Mouse (Mus musculus): ENCODE data around the gene N4bp2.
"Not testable (repeated sequence)": the region's sequence is repeated elsewhere in the genome, so short reads cannot be mapped to it uniquely, and the experiment has no call there.

Gene N4bp2

DNA sequence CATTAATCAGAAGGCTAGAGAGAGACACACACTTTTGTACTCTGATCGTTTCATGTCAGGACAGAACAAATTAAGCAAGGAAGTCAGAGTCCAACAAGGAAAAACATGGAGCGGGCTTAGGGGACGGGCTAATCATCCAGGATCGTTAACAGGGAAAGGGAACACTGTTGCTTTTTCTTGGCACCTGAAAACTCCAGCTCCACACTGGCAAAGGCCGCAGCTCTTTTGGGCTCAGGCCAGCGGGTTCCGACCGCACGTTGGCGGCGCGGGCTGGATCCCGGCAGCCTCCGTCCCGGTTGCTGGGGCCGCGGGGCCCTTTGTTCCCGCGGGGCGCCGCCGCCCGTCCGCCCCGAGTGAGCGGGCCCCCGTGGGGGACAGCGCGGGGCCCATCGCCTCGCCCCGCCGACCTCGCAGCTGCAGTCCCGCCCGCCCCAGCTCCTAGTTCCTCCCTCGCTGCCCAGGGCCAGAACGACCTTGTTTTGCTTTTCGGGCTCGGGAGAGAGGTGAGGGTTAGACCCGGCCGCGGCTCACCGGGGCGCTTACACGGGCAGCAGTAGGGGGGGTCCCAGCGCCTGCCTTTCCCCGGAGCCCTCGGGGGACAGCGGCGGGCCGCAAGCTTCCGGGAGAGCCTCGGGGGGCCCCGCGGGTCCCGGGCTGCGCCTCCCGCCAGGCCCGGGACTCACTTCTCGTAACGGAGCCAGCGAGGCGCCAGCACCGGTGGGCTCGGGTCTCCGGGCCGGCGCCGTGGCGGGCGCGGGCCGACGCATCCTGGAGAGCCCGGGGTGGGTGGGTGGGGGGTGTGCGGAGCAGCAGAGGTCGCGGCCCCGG is at the start of gene N4bp2:
N4bp2 (plus strand) TSS at position 434 of the 828 bp plus-strand sequence.
- no peak for DNase-seq (ENCODE audit: extremely low read depth, low read depth)

DNA sequence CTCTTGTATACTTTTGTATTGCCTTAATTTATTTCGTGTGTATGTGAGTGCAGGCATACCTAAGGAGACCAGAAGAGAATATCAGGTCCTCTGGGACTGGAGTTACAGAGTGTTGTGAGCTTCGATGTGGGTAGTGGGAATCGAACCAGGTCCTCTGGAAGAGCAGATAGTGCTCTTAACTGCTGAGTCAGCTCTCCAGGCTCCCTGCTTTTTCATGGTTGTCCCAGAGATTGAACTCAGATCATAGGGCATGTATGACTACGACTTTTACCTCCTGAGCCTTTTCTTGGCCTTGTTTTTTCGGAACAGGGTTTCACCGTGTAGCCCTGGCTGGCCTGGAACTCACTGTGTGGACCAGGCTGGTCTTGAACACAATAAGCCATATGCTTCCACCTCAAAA is 48.2 kb upstream of the N4bp2 start:
- DNase-seq (ENCODE audit: extremely low read depth, low read depth) = no peak

DNA sequence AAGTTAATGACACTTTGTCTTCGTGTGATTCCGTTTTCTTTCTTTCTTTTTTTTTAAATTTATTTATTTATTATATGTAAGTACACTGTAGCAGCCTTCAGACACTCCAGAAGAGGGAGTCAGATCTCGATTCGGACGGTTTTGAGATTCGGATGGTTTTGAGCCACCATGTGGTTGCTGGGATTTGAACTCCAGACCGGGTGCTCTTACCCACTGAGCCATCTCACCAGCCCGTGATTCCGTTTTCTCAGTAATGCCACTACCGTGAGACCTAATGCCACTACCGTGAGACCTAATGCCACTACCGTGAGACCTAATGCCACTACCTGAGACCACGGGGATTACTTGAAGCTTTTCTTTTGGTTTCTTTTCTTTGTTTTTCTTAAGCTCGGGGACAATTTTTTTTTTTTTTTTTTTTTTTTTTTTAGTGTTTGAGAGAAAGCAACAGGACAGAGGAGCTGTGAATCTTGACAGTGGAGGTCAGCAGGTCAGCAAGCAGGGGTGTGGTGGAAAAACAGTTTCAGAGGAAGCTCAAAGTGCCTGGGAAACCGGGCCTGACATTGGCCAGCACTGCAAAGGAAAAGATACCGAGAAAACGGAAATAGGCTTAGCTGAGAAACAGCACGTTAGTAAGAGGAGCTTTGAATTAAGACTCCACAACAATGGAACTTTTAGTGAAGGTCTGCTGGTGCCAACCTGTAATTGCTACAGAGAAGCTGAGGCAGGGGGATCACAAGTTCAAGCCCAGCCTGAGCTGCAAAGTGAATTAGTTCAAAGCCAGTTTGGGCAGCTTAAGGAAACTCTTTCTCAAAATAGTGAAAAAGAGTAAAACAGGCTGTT is 46.0 kb upstream of the N4bp2 start:
- peak; percentile 70 for DNase-seq (ENCODE audit: extremely low read depth, low read depth)

DNA sequence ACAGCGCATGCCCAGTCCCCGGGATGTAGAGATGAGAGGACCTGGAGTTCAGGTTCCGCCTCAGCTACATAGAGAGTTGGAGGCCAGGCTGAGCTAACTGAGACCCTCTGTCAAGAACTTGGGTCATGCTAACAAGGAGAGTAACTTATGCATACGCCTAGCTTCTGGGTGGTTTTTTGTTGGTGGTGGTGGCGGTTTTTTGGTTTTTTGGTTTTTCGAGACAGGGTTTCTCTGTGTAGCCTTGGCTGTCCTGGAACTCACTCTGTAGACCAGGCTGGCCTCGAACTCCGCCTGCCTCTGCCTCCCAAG is 45.5 kb upstream of the N4bp2 start:
- not testable (repeated sequence) for DNase-seq (ENCODE audit: extremely low read depth, low read depth)

DNA sequence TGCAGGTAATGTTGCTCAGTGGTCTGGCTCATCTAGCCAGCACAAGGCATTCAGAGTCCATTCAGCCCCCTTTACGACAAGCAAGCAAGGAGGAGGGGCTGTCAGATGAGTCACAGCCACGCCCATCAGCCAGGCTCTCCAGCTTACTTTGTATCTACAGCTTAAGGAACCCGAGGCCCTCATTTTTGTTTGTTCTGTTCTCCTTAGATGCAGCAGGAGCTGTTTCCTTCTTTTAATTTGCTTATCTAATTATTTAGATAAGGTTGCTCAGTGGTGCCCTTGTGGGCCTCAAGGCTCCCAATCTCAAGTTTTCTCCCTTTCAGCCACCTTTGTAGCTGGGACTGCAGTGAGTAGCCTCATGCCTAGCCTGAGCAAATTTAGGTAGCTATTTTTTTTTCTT is 45.0 kb upstream of the N4bp2 start:
- peak; percentile 94 for DNase-seq (ENCODE audit: extremely low read depth, low read depth)

DNA sequence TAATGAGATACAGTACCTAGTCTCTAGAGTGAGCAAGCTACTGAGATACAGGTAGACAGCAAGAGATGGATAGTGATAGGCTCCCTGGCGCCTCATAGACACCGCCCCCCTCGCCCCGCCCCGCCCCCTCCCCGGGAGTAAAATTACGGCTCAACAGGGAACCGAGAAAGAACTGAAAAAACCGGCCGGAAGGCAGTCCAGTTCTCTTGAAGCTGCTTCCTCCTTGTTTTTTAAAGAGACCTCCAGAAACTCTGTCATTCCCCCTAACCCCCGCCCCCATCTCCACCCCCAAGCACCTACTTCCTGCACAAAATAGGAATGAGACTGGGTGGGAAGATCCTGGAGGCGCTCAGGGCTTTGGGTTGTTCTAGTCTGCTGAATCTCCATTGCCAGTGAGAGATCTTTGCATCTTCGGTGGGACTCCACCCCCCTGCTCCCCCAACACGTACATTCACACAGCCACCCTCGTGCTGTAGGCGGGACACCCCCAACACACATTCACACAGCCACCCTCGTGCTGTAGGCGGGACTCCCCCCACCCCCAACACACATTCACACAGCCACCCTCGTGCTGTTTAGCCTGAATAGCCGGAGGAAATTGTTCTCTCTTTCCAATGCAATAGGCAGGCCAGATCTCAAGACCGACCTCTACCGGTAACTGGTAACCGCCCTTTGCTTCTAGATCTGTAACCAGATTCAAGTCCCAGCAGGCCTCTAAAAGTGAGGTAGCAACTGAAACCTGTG is 38.8 kb upstream of the N4bp2 start:
- peak; percentile 90 for DNase-seq (ENCODE audit: extremely low read depth, low read depth)

DNA sequence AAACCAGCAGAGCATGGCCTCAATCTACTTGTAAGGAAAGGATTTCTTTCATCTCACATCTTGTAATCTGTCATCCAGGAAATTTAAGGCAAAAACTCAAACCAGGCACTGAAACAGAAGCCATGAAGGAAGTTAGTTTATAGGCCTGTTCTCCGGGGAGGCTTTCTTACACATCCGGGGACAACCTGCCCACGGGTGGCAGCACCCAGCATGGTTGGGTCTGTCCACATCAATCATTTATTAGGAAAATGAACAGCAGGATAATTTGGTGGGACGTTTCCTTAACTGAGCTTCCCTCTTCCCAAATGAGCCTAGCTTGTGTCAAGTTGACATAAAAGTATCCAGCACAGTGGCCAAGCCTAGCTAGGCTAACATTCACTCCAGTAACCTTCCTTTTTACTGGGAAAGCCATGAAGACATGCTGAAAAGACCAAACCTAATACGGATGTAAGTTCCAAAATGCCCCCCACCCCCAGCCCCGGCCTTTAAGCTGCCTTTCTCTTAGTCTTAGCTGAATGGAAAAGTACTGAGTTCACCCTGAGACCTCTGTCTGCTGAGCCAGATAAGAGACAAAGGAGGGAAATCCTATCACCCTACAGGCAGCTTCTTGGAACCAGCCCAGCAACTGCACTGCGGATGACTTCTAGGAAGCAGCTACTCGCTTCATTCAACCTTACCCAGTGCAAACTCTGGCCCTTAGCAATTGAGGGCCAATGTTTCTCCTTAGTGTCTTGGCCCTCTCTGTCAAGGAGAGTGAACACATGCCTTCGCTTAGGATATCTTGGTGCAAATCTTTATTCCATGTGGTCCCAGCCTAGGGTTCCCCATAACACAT is 31.9 kb upstream of the N4bp2 start:
- DNase-seq (ENCODE audit: extremely low read depth, low read depth) = peak; percentile 99

DNA sequence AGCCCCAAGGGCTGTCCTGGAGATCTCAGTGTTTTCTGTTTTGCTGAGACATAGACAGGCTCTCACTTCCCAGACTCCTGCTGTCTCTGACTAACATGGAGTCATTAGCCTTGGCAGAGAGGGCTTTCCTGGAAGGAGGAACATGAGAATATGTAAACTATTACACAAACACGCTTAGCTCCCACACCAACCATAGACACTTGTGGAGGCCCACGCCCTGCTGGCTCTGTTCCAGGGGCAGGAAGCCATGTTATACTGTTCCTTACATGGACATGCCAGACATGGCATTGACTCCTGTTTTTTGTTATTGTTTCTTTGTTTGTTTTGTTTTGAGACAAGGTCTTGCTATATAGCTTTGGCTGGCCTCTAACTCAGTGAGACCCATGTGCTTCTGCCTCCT is 27.7 kb upstream of the N4bp2 start:
- no peak for DNase-seq (ENCODE audit: extremely low read depth, low read depth)

DNA sequence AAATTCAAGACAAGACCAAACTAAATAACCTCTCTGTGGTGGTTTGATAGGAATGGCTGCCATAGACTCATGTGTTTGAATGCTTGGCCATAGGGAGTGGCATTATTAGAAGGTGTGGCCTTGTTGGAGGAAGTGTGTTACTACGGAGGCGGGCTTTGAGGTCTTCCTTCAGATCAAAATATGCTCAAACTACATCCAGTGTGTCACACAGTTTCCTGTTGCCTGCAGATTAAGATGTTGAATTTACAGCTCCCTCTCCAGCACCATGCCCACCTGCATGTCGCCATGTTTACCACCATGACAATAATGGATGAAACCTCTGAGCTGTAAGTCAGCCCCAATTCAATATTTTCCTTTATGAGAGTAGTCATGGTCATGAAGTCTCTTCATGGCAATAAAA is 24.0 kb upstream of the N4bp2 start:
- no peak for DNase-seq (ENCODE audit: extremely low read depth, low read depth)

DNA sequence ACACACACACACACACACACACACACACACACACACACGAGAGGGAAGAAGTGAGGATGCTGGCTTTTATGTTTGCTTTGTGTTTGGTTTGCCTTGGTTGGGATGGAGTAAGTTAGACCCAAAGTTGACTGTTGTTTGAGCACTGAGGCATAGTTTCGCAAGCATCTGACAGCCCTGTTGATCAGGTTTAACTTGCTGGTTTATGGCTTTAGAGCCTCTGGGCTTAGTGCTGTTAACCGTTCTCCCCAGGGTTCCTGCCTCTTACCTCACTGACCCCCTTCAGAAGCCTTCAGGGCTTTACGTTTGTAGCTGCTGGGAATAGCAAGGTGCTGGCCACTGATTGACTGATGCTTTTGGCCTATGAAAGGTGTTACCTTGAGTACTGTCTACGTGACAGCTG is 16.4 kb upstream of the N4bp2 start:
- DNase-seq (ENCODE audit: extremely low read depth, low read depth) = no peak

DNA sequence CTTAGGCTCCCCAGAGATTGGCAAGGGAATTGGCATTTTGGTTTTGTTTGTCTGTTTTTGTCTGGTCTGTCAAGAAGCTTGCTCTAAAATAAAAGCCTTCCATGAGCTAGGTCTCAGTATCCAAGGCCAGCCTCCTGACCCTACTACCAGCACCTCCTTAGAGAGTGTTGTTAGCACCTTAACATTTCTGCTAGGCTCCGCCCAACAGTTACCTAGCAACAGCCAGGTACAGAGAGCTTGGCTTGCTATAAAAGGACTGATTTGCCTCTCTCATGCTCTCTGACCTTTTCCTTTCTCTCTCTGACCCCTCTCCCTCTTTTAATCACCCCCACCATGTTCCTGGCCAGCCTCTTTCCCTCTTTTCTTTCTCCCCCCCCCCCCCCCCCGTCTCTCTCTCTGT is 14.9 kb upstream of the N4bp2 start:
- no peak for DNase-seq (ENCODE audit: extremely low read depth, low read depth)

DNA sequence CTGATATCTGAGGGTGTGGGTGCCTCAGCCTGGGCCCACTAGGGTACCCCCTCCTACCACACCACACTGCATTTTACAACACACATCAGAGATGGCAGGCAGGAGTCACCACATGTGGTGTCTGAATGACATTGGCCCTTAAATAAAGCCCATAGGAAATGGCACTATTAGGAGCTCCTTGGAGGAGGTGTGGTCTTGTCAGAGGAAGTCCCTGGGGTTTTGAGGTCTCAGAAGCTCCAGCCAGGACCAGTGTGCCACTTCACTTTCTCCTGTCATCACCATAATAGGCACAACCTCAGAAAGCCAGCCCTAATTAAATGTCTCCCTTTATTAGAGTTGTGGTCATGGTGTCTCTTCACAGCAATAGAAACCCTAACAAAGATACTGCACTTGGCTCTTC is 14.4 kb upstream of the N4bp2 start:
- no peak for DNase-seq (ENCODE audit: extremely low read depth, low read depth)

DNA sequence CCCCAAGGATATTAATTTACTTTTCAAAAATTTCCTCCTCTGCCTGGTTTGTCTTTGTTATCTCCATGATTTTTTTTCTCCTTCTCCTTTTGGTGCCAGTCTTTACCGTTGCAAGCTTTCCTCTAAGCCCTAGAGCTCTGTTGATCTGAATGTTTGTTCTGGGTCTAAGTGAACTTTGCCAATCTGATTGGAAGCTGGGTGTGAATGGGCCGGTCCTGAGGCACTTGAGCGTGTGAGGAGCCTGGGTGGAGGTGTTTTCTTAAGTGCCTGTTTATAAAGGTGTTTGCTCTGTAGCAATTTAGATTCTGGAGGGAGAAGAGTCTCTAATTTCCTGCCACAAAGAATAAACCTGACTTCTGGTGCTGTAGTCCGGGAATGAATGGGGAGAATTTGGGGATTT is 11.3 kb upstream of the N4bp2 start:
- no peak for DNase-seq (ENCODE audit: extremely low read depth, low read depth)

DNA sequence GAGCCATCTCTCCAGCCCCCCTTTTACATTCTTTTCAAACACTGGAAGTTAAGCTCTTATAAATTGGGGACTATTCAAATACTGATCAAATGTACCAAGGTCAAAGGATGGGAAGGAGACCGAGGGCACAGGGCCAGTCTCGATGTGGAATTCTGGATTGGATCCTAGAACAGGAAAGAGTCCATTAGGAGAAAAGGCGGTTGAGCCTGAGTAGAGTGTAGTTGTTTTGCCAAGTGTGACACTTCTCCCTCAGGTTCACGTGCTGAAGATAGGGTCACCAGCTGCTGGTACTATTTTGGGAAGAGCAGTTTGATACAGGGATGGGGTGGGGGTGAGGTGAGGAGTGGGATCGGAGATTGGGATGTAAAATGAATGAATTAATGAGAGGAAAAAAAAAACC is 7.5 kb upstream of the N4bp2 start:
- DNase-seq (ENCODE audit: extremely low read depth, low read depth) = no peak

DNA sequence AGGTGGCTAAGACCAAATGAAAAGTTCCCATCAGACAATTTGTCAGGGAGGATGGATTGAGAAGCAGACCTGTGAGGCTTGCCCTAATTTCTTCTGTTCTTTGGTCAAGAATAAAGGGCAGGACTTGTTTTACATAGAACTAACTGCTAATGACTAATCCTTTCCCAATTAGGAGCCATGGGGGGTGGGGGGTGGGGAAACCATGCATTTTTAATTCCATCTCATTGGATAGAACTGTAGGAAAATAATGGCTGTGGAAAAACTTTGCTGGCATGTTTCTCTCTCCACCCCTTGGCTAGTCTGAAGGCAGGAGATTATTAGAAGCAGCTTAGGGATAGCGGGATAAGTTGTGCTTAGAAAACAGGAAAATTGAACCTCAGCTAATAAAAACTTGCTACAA is 6.2 kb upstream of the N4bp2 start:
- no peak for DNase-seq (ENCODE audit: extremely low read depth, low read depth)

DNA sequence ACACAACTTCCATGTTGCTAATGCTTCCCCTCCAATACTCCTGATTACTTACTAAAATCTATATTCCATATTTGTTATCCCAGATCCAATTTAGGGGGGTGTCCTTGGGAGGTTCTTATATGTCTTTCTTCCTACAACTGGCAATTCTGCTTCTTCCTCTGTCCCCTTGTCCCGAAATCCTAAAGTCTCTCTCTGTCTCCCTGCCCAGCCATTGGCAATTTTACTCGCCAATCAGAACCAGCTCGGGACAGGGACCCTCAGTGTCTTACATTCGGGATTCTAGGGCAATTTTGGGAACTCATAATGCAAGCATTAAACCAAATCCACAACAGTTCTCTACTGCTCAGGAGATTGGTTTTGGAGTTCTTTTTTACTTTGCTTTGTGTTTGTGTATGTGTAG is 3.3 kb upstream of the N4bp2 start:
- no peak for DNase-seq (ENCODE audit: extremely low read depth, low read depth)

DNA sequence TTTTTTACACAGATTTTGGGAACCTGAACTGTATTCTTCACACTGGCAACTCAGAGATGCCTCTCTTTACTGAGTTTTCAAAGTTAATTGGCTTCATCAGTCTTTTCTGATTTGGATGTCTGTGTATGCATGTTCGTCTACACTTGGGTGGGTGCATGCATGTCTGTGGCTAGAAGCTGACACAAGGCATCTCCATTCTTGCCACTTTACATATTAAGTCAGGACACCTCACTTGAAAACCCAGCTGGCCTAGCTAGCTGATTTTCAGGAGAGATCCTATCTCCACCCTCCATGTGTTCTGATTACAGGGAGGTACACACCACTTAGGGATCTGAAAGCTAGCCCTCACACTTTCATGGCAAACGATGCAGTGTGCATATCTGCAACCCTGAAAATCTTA is 2.7 kb upstream of the N4bp2 start:
- DNase-seq (ENCODE audit: extremely low read depth, low read depth) = no peak

DNA sequence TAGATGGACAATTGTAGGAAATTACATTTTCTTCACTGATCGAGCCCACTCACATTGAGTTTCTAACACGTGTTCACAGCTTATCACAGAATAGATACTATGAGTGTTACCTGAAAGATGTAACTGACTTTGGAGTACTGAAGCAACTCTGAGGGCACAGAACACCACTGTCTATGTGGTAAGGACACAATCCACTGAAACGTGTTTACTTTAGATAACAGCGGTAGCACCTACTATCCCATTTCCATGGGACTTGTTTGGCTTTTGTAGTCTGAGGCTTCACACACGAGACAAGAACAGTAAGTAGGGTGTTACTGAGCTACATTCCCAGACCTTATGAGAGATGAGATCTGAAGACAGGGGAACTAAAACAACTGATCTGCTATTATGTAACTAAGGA is 2.3 kb upstream of the N4bp2 start:
- no peak for DNase-seq (ENCODE audit: extremely low read depth, low read depth)

DNA sequence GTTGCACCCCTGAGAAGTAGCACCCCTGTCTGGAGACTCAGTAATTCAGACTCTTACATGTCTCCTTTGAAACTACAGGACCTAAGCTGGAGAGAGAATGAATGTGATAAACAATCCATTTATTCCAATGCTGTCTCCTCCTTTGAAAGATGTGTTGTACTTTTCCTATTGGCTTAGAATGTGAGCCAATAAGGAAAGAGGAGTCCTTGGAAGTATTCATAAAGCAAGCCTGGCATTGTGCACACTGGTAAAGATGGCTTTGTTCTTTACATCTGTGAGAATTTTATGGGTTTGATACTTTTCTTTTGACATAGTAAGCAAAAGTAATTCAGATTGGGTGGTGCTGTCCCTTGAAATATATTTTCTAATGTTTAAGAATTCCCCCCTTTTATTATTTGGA is 1.4 kb upstream of the N4bp2 start:
- DNase-seq (ENCODE audit: extremely low read depth, low read depth) = no peak

DNA sequence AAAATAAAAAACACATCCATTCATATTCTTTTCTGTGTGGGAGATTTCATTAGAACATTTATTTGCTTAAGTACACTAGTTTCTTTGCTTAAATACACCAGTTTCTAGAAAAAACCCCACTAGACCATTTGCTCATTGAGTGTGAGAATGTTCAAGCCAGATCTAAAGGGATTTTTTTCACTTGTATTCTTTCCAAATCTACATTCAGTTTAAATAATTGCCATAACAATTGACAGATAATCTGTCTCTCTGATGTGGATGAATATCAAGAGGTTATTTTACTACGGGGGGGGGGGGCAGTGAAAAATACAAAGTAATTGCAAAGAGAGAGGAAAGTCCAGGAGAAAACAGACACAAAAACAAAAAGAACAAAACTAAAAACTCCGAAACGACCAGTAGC is 635 bp upstream of the N4bp2 start:
- no peak for DNase-seq (ENCODE audit: extremely low read depth, low read depth)

Data from MEL-GATA-1-ER (cell line).